Mouse (Mus musculus) heart, embryonic 11.5 days (tissue): ENCODE results near the gene Ttc28. TPM values are rescaled to one million over a fixed set of nuclear protein-coding genes. Genes with fewer than 3 reads are reported as not detected.
A peak's percentile ranks its signal among the peaks of the same experiment; 100 is the strongest.

Source experiments
- ATAC-seq: fragments of 200-750 bp; cut with Nextera tagmentation; replicated peaks from 2 replicates; pipeline ENCODE4 v1.8.0; 2017; ENCODE audit warnings: moderate library complexity; ENCODE audit not compliant: insufficient number of reproducible peaks, low FRiP score, low TSS enrichment
- H3K27ac ChIP-seq: fragments of 300-500 bp; sonication (generic); 2 replicates; pipeline ENCODE4 v1.5.1; 2014; ENCODE audit warnings: mild to moderate bottlenecking, low read depth, low read length
- H3K27me3 ChIP-seq: fragments of 300-500 bp; sonication (generic); 2 replicates; pipeline ENCODE4 v1.6.1; 2014; ENCODE audit warnings: mild to moderate bottlenecking, low read length, mixed read lengths; ENCODE audit not compliant: control insufficient read depth, insufficient read depth
- H3K36me3 ChIP-seq: fragments of 300-500 bp; sonication (generic); 2 replicates; pipeline ENCODE4 v1.6.1; 2014; ENCODE audit warnings: mild to moderate bottlenecking, low read length, moderate library complexity, mixed read lengths; ENCODE audit not compliant: control insufficient read depth, insufficient read depth
- H3K4me1 ChIP-seq: fragments of 300-500 bp; sonication (generic); 2 replicates; pipeline ENCODE4 v1.6.1; 2014; ENCODE audit warnings: low read length; ENCODE audit not compliant: control insufficient read depth, insufficient read depth
- H3K4me2 ChIP-seq: fragments of 300-500 bp; sonication (generic); 2 replicates; pipeline ENCODE4 v1.6.1; 2014; ENCODE audit warnings: mild to moderate bottlenecking, moderate library complexity
- H3K4me3 ChIP-seq: fragments of 300-500 bp; sonication (generic); 2 replicates; pipeline ENCODE4 v1.5.1; 2014; ENCODE audit warnings: low read depth, low read length
- H3K9ac ChIP-seq: fragments of 300-500 bp; sonication (generic); 2 replicates; pipeline ENCODE4 v1.6.1; 2014; ENCODE audit warnings: mild to moderate bottlenecking, low read depth, low read length, moderate library complexity
- H3K9me3 ChIP-seq: fragments of 300-500 bp; sonication (generic); replicated peaks from 2 replicates; pipeline ENCODE4 v1.6.1; 2016; ENCODE audit warnings: low read length; ENCODE audit not compliant: control insufficient read depth
- WGBS: fragments of 180-500 bp; shearing (Covaris S2); extraction: QIAGEN DNeasy Blood & Tissue Kit; methylation state at CpG from one replicate; pipeline ENCODE4 v1.1.7; 2014; ENCODE audit not compliant: insufficient replicate concordance; 5-methylcytosine and 5-hydroxymethylcytosine counted together
- polyA plus RNA-seq: library from polyadenylated mRNA; unstranded; fragments of >200 nt; fragmentation: Nextera tagmentation; extraction: Ambion mirVana; gene quantifications from 2 replicates; pipeline ENCODE4 v1.2.1, GENCODE M21; 2014

Gene Ttc28
- polyA plus RNA-seq, 1 experiment from 2014 or later = 8.1 TPM

GRCm38 (mm10) chr5:111204221-111204620 lies 324.6 kb downstream of the Ttc28 start:
- peaks cover 16% of the 10 kb centered on the region for H3K4me1 ChIP-seq
- H3K27me3 ChIP-seq = peaks cover 5% of the 10 kb centered on the region; the same call in 1 of the 2 replicates
- no peaks in the 10 kb centered on the region for H3K9me3 ChIP-seq
- H3K9ac ChIP-seq = no peak overlapping the region
- 59% methylated on average over 5 of the region's 5 CpGs for WGBS
- no peak overlapping the region for H3K4me3 ChIP-seq
- H3K36me3 ChIP-seq = no peaks in the 10 kb centered on the region
- no peak overlapping the region for H3K4me2 ChIP-seq
- H3K27ac ChIP-seq = no peak overlapping the region
- no peak for ATAC-seq

GRCm38 (mm10) chr5:111204976-111205586 lies 325.5 kb downstream of the Ttc28 start:
- no peak for ATAC-seq
- WGBS = 65% methylated on average over 4 of the region's 4 CpGs
- H3K27ac ChIP-seq = no peak overlapping the region

GRCm38 (mm10) chr5:111205817-111206216 lies 326.2 kb downstream of the Ttc28 start:
- no peak overlapping the region for H3K27ac ChIP-seq
- peaks cover 11% of the 10 kb centered on the region for H3K4me1 ChIP-seq
- no peak for ATAC-seq
- H3K4me3 ChIP-seq = no peak overlapping the region
- H3K9me3 ChIP-seq = no peaks in the 10 kb centered on the region
- no peak overlapping the region for H3K9ac ChIP-seq
- H3K27me3 ChIP-seq = peaks cover 5% of the 10 kb centered on the region; the same call in 1 of the 2 replicates
- WGBS = 39% methylated on average over 4 of the region's 4 CpGs
- H3K4me2 ChIP-seq = no peak overlapping the region
- no peaks in the 10 kb centered on the region for H3K36me3 ChIP-seq

More at GRCm38 (mm10) chr5:111204976-111205586, 325.5 kb downstream of the Ttc28 start:
- no peak overlapping the region for H3K4me3 ChIP-seq
- H3K4me2 ChIP-seq = no peak overlapping the region
- peaks cover 5% of the 10 kb centered on the region; the same call in 1 of the 2 replicates for H3K27me3 ChIP-seq
- H3K9ac ChIP-seq = no peak overlapping the region
- H3K9me3 ChIP-seq = no peaks in the 10 kb centered on the region
- H3K36me3 ChIP-seq = no peaks in the 10 kb centered on the region
- H3K4me1 ChIP-seq = peaks cover 15% of the 10 kb centered on the region

- Histone ChIP-seq H3K9me3 (no peaks in the 10 kb centered on the region), H3K27ac (no peak overlapping the region), H3K4me1 (peaks cover 8% of the 10 kb centered on the region; the same call in 1 of the 2 replicates), H3K4me3 (peak overlapping the region; percentile 12; the same call in 1 of the 2 replicates), H3K9ac (0 out of 2 replicates have a peak overlapping the region, but pooled peaks have one; percentile 16), H3K27me3 (0 out of 2 replicates have a peak, but pooled peaks cover 3% of the 10 kb centered on the region), H3K4me2 (peak overlapping the region; percentile 50), H3K36me3 (no peaks in the 10 kb centered on the region)
- 39% methylated on average over 8 of the region's 8 CpGs for WGBS
- no peak for ATAC-seq
Measured at GRCm38 (mm10) chr5:111207924-111208659, 328.5 kb downstream of the Ttc28 start.

- WGBS = 35% methylated on average over 5 of the region's 5 CpGs
- Histone ChIP-seq H3K9me3 (no peaks in the 10 kb centered on the region), H3K4me3 (no peak overlapping the region), H3K4me1 (peaks cover 8% of the 10 kb centered on the region; the same call in 1 of the 2 replicates), H3K27ac (no peak overlapping the region), H3K36me3 (no peaks in the 10 kb centered on the region), H3K9ac (0 out of 2 replicates have a peak overlapping the region, but pooled peaks have one; percentile 16), H3K27me3 (0 out of 2 replicates have a peak, but pooled peaks cover 3% of the 10 kb centered on the region), H3K4me2 (peak overlapping the region; percentile 50)
- ATAC-seq = no peak
Measured at GRCm38 (mm10) chr5:111208660-111208969, 329.0 kb downstream of the Ttc28 start.

- Histone ChIP-seq H3K27ac (no peak overlapping the region), H3K4me2 (no peak overlapping the region), H3K9me3 (no peaks in the 10 kb centered on the region), H3K9ac (no peak overlapping the region), H3K27me3 (no peaks in the 10 kb centered on the region), H3K4me3 (no peak overlapping the region), H3K4me1 (peaks cover 19% of the 10 kb centered on the region), H3K36me3 (no peaks in the 10 kb centered on the region)
- ATAC-seq = no peak
- 43% methylated on average over 8 of the region's 8 CpGs for WGBS
Measured at GRCm38 (mm10) chr5:111213935-111214450, 334.4 kb downstream of the Ttc28 start.

- Histone ChIP-seq H3K36me3 (no peaks in the 10 kb centered on the region), H3K4me3 (no peak overlapping the region), H3K4me2 (no peak overlapping the region), H3K27me3 (no peaks in the 10 kb centered on the region), H3K9me3 (no peaks in the 10 kb centered on the region), H3K9ac (no peak overlapping the region), H3K27ac (no peak overlapping the region), H3K4me1 (peaks cover 19% of the 10 kb centered on the region)
- WGBS = 63% methylated on average over 13 of the region's 13 CpGs
- no peak for ATAC-seq
Measured at GRCm38 (mm10) chr5:111214890-111215289, 335.3 kb downstream of the Ttc28 start.

- H3K4me2 ChIP-seq = no peak overlapping the region
Measured at GRCm38 (mm10) chr5:111215722-111216121, 336.1 kb downstream of the Ttc28 start.

More at GRCm38 (mm10) chr5:111215722-111216121, 336.1 kb downstream of the Ttc28 start:
- H3K4me1 ChIP-seq = peaks cover 25% of the 10 kb centered on the region
- H3K27me3 ChIP-seq = no peaks in the 10 kb centered on the region
- no peak overlapping the region for H3K27ac ChIP-seq
- no peaks in the 10 kb centered on the region for H3K9me3 ChIP-seq
- 63% methylated on average over 11 of the region's 11 CpGs for WGBS
- H3K9ac ChIP-seq = no peak overlapping the region
- H3K36me3 ChIP-seq = no peaks in the 10 kb centered on the region
- no peak overlapping the region for H3K4me3 ChIP-seq
- no peak for ATAC-seq
